Comparison of ENCODE assay signal across 15 mouse cellular contexts in the genomic region with DNA sequence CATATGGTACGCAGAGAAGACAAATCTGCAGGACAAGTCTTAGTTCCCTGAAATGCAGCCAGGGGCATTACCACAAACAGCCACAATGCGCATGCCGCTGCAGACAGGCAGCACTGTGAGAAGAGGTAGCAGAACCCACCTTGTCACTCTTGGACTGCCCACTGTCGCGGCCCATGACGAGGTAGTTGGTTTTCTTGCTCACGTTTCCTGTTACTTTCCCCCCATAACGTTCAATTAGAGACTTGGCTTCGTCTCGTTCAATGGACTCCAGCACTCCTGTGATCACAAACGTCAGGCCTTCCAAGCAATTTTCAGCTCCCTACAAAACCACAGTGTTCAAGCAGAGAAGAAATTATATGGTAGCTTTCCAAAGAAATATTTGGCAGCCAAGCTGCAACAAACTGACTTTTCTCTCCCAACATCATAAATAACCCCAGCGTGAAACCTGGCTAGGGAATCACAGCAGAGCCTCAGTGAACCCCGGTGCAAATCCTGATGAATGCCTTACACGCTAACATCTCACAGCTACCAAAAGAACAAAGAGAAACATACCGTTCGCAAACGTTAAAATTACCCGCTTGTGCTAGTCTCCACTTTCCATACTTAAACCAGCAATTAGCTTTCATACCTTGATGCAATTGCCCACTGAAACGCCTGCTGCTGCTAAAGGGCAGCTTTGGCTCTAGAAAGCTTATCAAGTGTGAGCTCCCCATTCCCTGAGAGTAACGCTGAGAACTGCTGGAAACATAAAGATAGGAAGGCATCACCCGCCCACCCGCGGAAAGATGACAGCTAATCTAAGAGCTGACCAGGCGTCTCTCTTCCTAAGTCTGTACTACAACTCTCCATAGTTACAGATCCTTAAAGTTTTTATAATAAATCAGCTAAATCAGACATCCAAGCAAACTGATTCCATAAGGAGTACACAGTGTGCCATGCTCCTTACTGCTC. TPM values are rescaled to one million over a fixed set of nuclear protein-coding genes. Genes with fewer than 3 reads are reported as not detected.
A peak's percentile ranks its signal among the peaks of the same experiment; 100 is the strongest.
DNase-seq lines count a peak whose midpoint lies in the region; ATAC-seq and TF ChIP-seq lines count a peak whose summit lies in the region.
"Had no signal": no experiment of that assay in that cellular context is flagged by ENCODE, and none has a peak within 500 bp of the region (broad histone marks: within the 10 kb centered on the region; RNA-seq: fewer than 3 reads in every experiment).

No protein-coding gene starts in this region.

- no peak for TF ChIP-seq RAD21 in MEL (IDR thresholded peaks at IDR 0.05; ENCODE audit: low read depth, low read length)

- no peak for TF ChIP-seq POLR2A in MEL (IDR thresholded peaks at IDR 0.05; ENCODE audit: control insufficient read depth in 1 of 2, insufficient read depth in 1 of 2, low read depth in 1 of 2, low read length in 2 of 2, poor library complexity in 1 of 2)

- H3K4me2 ChIP-seq in liver, embryonic 12.5 days = peak overlapping the region; percentile 27; the same call in 1 of the 2 replicates
- H3K4me2 ChIP-seq: heart, embryonic 12.5 days; hindbrain, embryonic 13.5 days had no signal

- no peaks in the 10 kb centered on the region for H3K79me2 ChIP-seq in MEL (ENCODE audit: control insufficient read depth, insufficient read depth, low read length, poor library complexity)

- no peak overlapping the region for H3K4me3 ChIP-seq in MEL (ENCODE audit: control insufficient read depth in 1 of 2, insufficient read depth in 1 of 2, low read depth in 2 of 2, low read length in 2 of 2)
- no peak overlapping the region for H3K4me3 ChIP-seq in liver, embryonic 12.5 days
- H3K4me3 ChIP-seq: heart, embryonic 12.5 days; hindbrain, embryonic 13.5 days had no signal

- H3K27ac ChIP-seq in MEL (ENCODE audit: control insufficient read depth, low read depth, low read length) = 0 out of 2 replicates have a peak overlapping the region, but pooled peaks have one; percentile 24
- H3K27ac ChIP-seq in liver, embryonic 12.5 days = no peak overlapping the region
- H3K27ac ChIP-seq: hindbrain, embryonic 13.5 days; stomach, postnatal 0 days had no signal

- ATAC-seq in frontal cortex, adult (ENCODE audit: low TSS enrichment) = peak; percentile 44; the same call in 1 of the 2 replicates
- peak; percentile 76 for ATAC-seq in liver, embryonic 12.5 days
- ATAC-seq: Patski had no signal

- H3K27me3 ChIP-seq in MEL (ENCODE audit: control insufficient read depth in 1 of 2, insufficient read depth in 2 of 2, low read length in 2 of 2) = no peaks in the 10 kb centered on the region
- H3K27me3 ChIP-seq in liver, embryonic 12.5 days (replicated peaks) = no peaks in the 10 kb centered on the region
- H3K27me3 ChIP-seq: heart, embryonic 12.5 days; hindbrain, embryonic 13.5 days; Patski had no signal

- no peak for TF ChIP-seq CTCF in MEL (IDR thresholded peaks at IDR 0.05 in 2 of 3, conservative IDR thresholded peaks at IDR 0.05 in 1 of 3; ENCODE audit: control insufficient read depth in 1 of 3, insufficient read depth in 1 of 3, low read depth in 2 of 3, low read length in 3 of 3, poor library complexity in 1 of 3, severe bottlenecking in 1 of 3)

- peaks cover 11 to 17% of the 10 kb centered on the region in 2 experiments for H3K36me3 ChIP-seq in MEL (ENCODE audit: control insufficient read depth in 1 of 2, insufficient read depth in 2 of 2, low read length in 2 of 2)
- H3K36me3 ChIP-seq in liver, embryonic 12.5 days = peaks cover 94% of the 10 kb centered on the region

- no peak overlapping the region for H3K9ac ChIP-seq in MEL (ENCODE audit: control insufficient read depth, low read depth, low read length, poor library complexity, severe bottlenecking)
- H3K9ac ChIP-seq in liver, embryonic 12.5 days = no peak overlapping the region
- H3K9ac ChIP-seq: heart, embryonic 12.5 days; hindbrain, embryonic 13.5 days had no signal

- no peaks in the 10 kb centered on the region for H3K9me3 ChIP-seq in MEL (replicated peaks; ENCODE audit: insufficient read depth, low read length)
- H3K9me3 ChIP-seq in liver, embryonic 12.5 days (replicated peaks) = no peaks in the 10 kb centered on the region
- H3K9me3 ChIP-seq: hindbrain, embryonic 13.5 days had no signal

- TF ChIP-seq EP300 in MEL (IDR thresholded peaks at IDR 0.05; ENCODE audit: low read depth in 1 of 2, low read length in 2 of 2) = peak; percentile 63 to 68; a peak in 3 of 4 replicates

- WGBS in liver, embryonic 12.5 days (ENCODE audit: insufficient replicate concordance) = 70% methylated on average over 24 of the region's 24 CpGs

- peaks cover 10 to 15% of the 10 kb centered on the region in 2 experiments for H3K4me1 ChIP-seq in MEL (ENCODE audit: control insufficient read depth in 1 of 2, insufficient read depth in 2 of 2, low read length in 2 of 2)
- H3K4me1 ChIP-seq in liver, embryonic 12.5 days = peaks cover 35% of the 10 kb centered on the region
- H3K4me1 ChIP-seq: hindbrain, embryonic 13.5 days had no signal

- no peak for DNase-seq in frontal cortex, postnatal 25 days (ENCODE audit: low spot score in 2 of 2)
- DNase-seq in MEL (ENCODE audit: low read depth, low spot score) = peak; percentile 48
- DNase-seq in cerebellum, adult 11-12 months = peak; percentile 69
- no peak for DNase-seq in right cerebral cortex, postnatal 10 days (ENCODE audit: low spot score in 2 of 2)
- DNase-seq in thymus, postnatal 36 days = no peak
- no peak for DNase-seq in gastrocnemius, postnatal 25 days
- DNase-seq: adrenal gland, postnatal 25 days; kidney, adult 9 months; lung, postnatal 10 days had no signal

TF ChIP-seq in MEL, 35 proteins besides CTCF, POLR2A, EP300 and RAD21:
- TF ChIP-seq TCF12 (IDR thresholded peaks at IDR 0.05; ENCODE audit: low read depth, low read length) (peak; percentile 40; the same call in 1 of the 2 replicates), ZC3H11A (IDR thresholded peaks at IDR 0.05; ENCODE audit: low read depth, low read length) (no peak), MXI1 (IDR thresholded peaks at IDR 0.05; ENCODE audit: low read depth, low read length) (no peak), ETS1 (IDR thresholded peaks at IDR 0.05; ENCODE audit: low read depth, low read length) (0 out of 2 replicates have a peak, but pooled peaks have one; percentile 17), GATA1 (IDR thresholded peaks at IDR 0.05; ENCODE audit: low read depth, low read length) (peak; percentile 53; the same call in 1 of the 2 replicates)

RNA-seq across cellular contexts. Expression of a gene that starts 47.4 kb away (rescaled TPM):
- 50.2 and 50.6 TPM in 2 replicates for total RNA-seq in MEL (2012; rRNA removed)
- 1,000 to 10,000 TPM in 1 of 2 experiments, 10 to 100 TPM in 1; 51.5 to 2,723 TPM for polyA plus RNA-seq in MEL (2012; ENCODE audit: insufficient read depth in 1 of 2, insufficient read length in 2 of 2, low read depth in 1 of 2, low replicate concordance in 2 of 2, missing spikeins in 1 of 2)
- 58.1 and 59.3 TPM in 2 replicates for polyA plus RNA-seq in liver, embryonic 12.5 days (2016; fragmentation: Nextera tagmentation; extraction: Ambion mirVana)
- total RNA-seq in gastrocnemius, postnatal 25 days (2021) = 10 to 100 TPM; 18.3 to 20.5 TPM

Comparison
In these comparisons a context has a peak if more than half of its experiments do, and no peak if none do; other contexts are left out.
1. DNase-seq: peak in MEL (single experiment) and cerebellum, adult 11-12 months (single experiment); none in frontal cortex, postnatal 25 days (0 of 2), right cerebral cortex, postnatal 10 days (0 of 2), thymus, postnatal 36 days (0 of 2) and gastrocnemius, postnatal 25 days (single experiment).